In the genomic region with DNA sequence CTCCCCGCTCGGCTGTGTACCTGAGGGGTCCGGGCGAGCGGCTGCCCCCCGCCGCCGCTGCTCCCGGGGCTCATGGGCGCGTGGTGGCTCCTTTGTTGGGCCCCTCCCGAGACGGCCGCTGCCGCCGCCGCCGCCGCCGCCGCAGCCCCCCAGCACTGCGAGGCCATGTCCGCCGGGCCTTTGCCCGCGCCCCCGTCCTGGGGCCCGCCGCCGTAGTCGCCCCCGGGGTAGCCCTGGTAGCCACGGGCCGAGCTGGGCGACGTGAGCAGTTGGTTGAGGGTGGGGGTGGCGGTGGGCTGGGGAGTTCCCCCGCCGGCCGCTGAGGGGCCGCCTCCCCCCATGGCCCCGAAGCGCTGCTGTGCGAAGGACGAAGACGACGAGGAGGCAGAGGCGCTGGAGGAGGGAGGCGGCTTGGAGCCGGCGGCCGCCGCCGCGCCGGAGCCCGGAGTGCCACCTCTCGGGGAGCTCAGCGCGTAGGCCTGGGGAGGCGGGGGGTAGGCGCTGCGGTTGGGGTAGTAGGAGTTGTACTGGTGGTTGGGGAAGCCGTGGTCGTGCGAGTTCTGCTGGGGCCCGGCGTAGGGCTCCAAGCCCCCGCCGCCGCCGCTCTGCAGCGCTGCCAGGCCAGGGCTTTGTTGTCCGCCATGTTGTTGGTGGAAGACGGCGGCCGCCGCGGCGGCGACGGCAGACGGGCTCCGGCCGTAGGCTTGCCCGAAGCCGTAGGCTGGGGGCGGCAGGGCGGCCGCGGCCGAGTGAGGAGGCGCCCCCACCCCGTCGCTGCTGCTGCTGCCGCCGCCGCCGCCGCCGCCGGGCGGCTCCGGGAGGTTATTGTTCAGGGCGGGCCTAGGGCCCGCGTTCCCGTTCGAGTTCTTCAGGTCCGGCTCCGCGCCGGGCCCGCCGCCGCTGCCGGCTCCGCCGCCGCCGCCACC, we compare ENCODE assay signal across 8 mouse cellular contexts. TPM values are rescaled to one million over a fixed set of nuclear protein-coding genes. Genes with fewer than 3 reads are reported as not detected.
A peak's percentile ranks its signal among the peaks of the same experiment; 100 is the strongest.
DNase-seq lines count a peak whose midpoint lies in the region; ATAC-seq and TF ChIP-seq lines count a peak whose summit lies in the region.

No protein-coding gene starts in this region.

- no peaks in the 10 kb centered on the region for H3K36me3 ChIP-seq in intestine, postnatal 0 days (ENCODE audit: control insufficient read depth, insufficient read depth)
- no peaks in the 10 kb centered on the region for H3K36me3 ChIP-seq in liver, adult 2 months (ENCODE audit: control insufficient read depth, insufficient read depth, low read length)
- no peaks in the 10 kb centered on the region for H3K36me3 ChIP-seq in neural tube, embryonic 14.5 days (ENCODE audit: control insufficient read depth, insufficient read depth, low read length)

- H3K79me2 ChIP-seq in liver, adult 2 months (ENCODE audit: control insufficient read depth, insufficient read depth, low read length) = peaks cover 44% of the 10 kb centered on the region

- no peak for ATAC-seq in intestine, postnatal 0 days
- no peak for ATAC-seq in neural tube, embryonic 14.5 days (ENCODE audit: low read depth)

- no peak for TF ChIP-seq POLR2A in liver, adult 2 months (IDR thresholded peaks at IDR 0.05; ENCODE audit: extremely low read depth, insufficient read depth, low read length)

- intact Hi-C loops in left cerebral cortex, adult 2 months (cut with DNase I) = loop anchor here (10.0 kb wide), 1 partner anchor 158 kb away; no protein-coding TSS in a partner anchor
- intact Hi-C loops in gastrocnemius, postnatal 14 days (cut with DNase I; ENCODE audit: low total_unique reads) = loop anchor here (5.0 kb wide), 1 partner anchor 80 kb away; a partner anchor contains a TSS

- H3K27ac ChIP-seq in left cerebral cortex, adult 2 months = peak overlapping the region; percentile 97
- H3K27ac ChIP-seq in intestine, postnatal 0 days (ENCODE audit: low read depth, low read length) = peak overlapping the region; percentile 98
- H3K27ac ChIP-seq in liver, adult 2 months (replicated peaks; ENCODE audit: insufficient read depth, low read depth, low read length) = peak overlapping the region; percentile 85
- peak overlapping the region; percentile 100 for H3K27ac ChIP-seq in neural tube, embryonic 14.5 days (ENCODE audit: low read depth, low read length)

- H3K9me3 ChIP-seq in intestine, postnatal 0 days (ENCODE audit: control insufficient read depth) = no peaks in the 10 kb centered on the region
- no peaks in the 10 kb centered on the region for H3K9me3 ChIP-seq in neural tube, embryonic 14.5 days (ENCODE audit: control insufficient read depth, low read length)

- peak; percentile 49 to 54 for DNase-seq in left cerebral cortex, adult 2 months (ENCODE audit: extremely low spot score in 1 of 2, low spot score in 2 of 2)
- DNase-seq in left cerebral cortex, adult 9 months (ENCODE audit: low spot score in 2 of 2) = no peak
- DNase-seq in cerebellum, adult 8-10 months = peak; percentile 53
- DNase-seq in gastrocnemius, postnatal 14 days = peak; percentile 58
- no peak for DNase-seq in liver, adult 2 months (ENCODE audit: extremely low read depth, low read depth, low spot score)
- peak; percentile 79 for DNase-seq in testis, postnatal 14 days (ENCODE audit: low spot score)

- no peak for TF ChIP-seq CTCF in left cerebral cortex, adult 2 months (IDR thresholded peaks at IDR 0.05)
- no peak for TF ChIP-seq CTCF in intestine, postnatal 0 days (IDR thresholded peaks at IDR 0.05; ENCODE audit: low read depth)
- TF ChIP-seq CTCF in liver, adult 2 months (IDR thresholded peaks at IDR 0.05; ENCODE audit: low read depth, low read length) = no peak

- peak overlapping the region; percentile 100 for H3K9ac ChIP-seq in intestine, postnatal 0 days (ENCODE audit: low read depth, low read length)
- H3K9ac ChIP-seq in liver, adult 2 months (ENCODE audit: low read depth, low read length) = peak overlapping the region; percentile 99
- H3K9ac ChIP-seq in neural tube, embryonic 14.5 days (replicated peaks; ENCODE audit: low read depth, low read length) = peak overlapping the region; percentile 100

- H3K27me3 ChIP-seq in intestine, postnatal 0 days (replicated peaks; ENCODE audit: control insufficient read depth, insufficient read depth, low read length) = no peaks in the 10 kb centered on the region
- no peaks in the 10 kb centered on the region for H3K27me3 ChIP-seq in liver, adult 2 months (ENCODE audit: control insufficient read depth, insufficient read depth, low read length)
- H3K27me3 ChIP-seq in neural tube, embryonic 14.5 days (ENCODE audit: control insufficient read depth, insufficient read depth, low read length) = no peaks in the 10 kb centered on the region

- H3K4me1 ChIP-seq in intestine, postnatal 0 days (replicated peaks; ENCODE audit: control insufficient read depth, insufficient read depth, low read length) = peaks cover 20% of the 10 kb centered on the region; the same call in 1 of the 2 replicates
- H3K4me1 ChIP-seq in liver, adult 2 months (ENCODE audit: control insufficient read depth, insufficient read depth, low read length) = peaks cover 27% of the 10 kb centered on the region
- peaks cover 40% of the 10 kb centered on the region for H3K4me1 ChIP-seq in neural tube, embryonic 14.5 days (ENCODE audit: control insufficient read depth, insufficient read depth, low read length)

- H3K4me2 ChIP-seq in intestine, postnatal 0 days (replicated peaks; ENCODE audit: low read depth) = peak overlapping the region; percentile 96
- H3K4me2 ChIP-seq in neural tube, embryonic 14.5 days (ENCODE audit: low read depth, low read length) = peak overlapping the region; percentile 91

- H3K4me3 ChIP-seq in left cerebral cortex, adult 2 months = peak overlapping the region; percentile 96
- peak overlapping the region; percentile 97 for H3K4me3 ChIP-seq in intestine, postnatal 0 days (ENCODE audit: low read depth, low read length)
- H3K4me3 ChIP-seq in liver, adult 2 months (ENCODE audit: insufficient read depth, low read depth, low read length) = peak overlapping the region; percentile 96
- peak overlapping the region; percentile 100 for H3K4me3 ChIP-seq in neural tube, embryonic 14.5 days (ENCODE audit: low read depth, low read length)

- WGBS in intestine, postnatal 0 days = under 1% methylated on average over 87 of the region's 121 CpGs
- 1% methylated on average over 74 of the region's 121 CpGs for WGBS in liver, adult 2 months
- WGBS in neural tube, embryonic 14.5 days = under 1% methylated on average over 94 of the region's 121 CpGs

RNA-seq across cellular contexts. Expression of a gene that starts 3.9 kb away (rescaled TPM):
- total RNA-seq in left cerebral cortex, adult 2 months (2021) = 10 to 100 TPM; 90.9 to 98.6 TPM
- 10 to 100 TPM; 22.3 to 27.3 TPM for total RNA-seq in gastrocnemius, postnatal 14 days (2021)
- 10.4 and 12.1 TPM in 2 replicates for polyA plus RNA-seq in intestine, postnatal 0 days (2015; fragmentation: Nextera tagmentation; extraction: Ambion mirVana)
- total RNA-seq in liver, adult 2 months (2014; rRNA removed) = 5.9 and 8.5 TPM in 2 replicates
- polyA plus RNA-seq in liver, adult 2 months (2012; rRNA removed) = 21.9 and 25.2 TPM in 2 replicates
- 40.6 and 45.6 TPM in 2 replicates for polyA plus RNA-seq in neural tube, embryonic 14.5 days (2014; fragmentation: Nextera tagmentation; extraction: Ambion mirVana)

Comparison
In these comparisons a context has a peak if more than half of its experiments do, and no peak if none do; other contexts are left out.
1. DNase-seq: peak in left cerebral cortex, adult 2 months (2 of 2), cerebellum, adult 8-10 months (single experiment), gastrocnemius, postnatal 14 days (single experiment) and testis, postnatal 14 days (single experiment); none in left cerebral cortex, adult 9 months (0 of 2) and liver, adult 2 months (single experiment).
2. Peak in every context shown above with its lines, with median percentiles within 50 percentile points of each other: H3K27ac ChIP-seq, H3K4me3 ChIP-seq and H3K9ac ChIP-seq.